Mouse (Mus musculus) limb, embryonic 14.5 days (tissue): ENCODE data around the gene Sycp2l. TPM values are rescaled to one million over a fixed set of nuclear protein-coding genes. Genes with fewer than 3 reads are reported as not detected.

ENCODE experiments used
- ATAC-seq: fragments of 200-750 bp; cut with Nextera tagmentation; 2 replicates; pipeline ENCODE4 v1.8.0; 2017; ENCODE audit warnings: low read depth, moderate number of reproducible peaks, moderate TSS enrichment; ENCODE audit not compliant: low FRiP score
- DNase-seq: peaks from one replicate; pipeline ENCODE4 v3.0.0-alpha.2; 2015; ENCODE audit warnings: low spot score
- H3K27ac ChIP-seq: fragments of 300-500 bp; sonication (generic); replicated peaks from 2 replicates; pipeline ENCODE4 v1.5.1; 2014; ENCODE audit warnings: low read depth, mild to moderate bottlenecking, low read length, moderate library complexity, mixed read lengths
- H3K27me3 ChIP-seq: fragments of 300-500 bp; sonication (generic); 2 replicates; pipeline ENCODE4 v1.6.1; 2014; ENCODE audit warnings: low read length, mixed read lengths; ENCODE audit not compliant: control insufficient read depth, insufficient read depth
- H3K36me3 ChIP-seq: fragments of 300-500 bp; sonication (generic); 2 replicates; pipeline ENCODE4 v1.6.1; 2014; ENCODE audit warnings: mild to moderate bottlenecking, low read length, moderate library complexity, mixed read lengths; ENCODE audit not compliant: control insufficient read depth, insufficient read depth
- H3K4me1 ChIP-seq: fragments of 300-500 bp; sonication (generic); 2 replicates; pipeline ENCODE4 v1.6.1; 2014; ENCODE audit warnings: antibody characterized with exemption, low read length, mixed read lengths; ENCODE audit not compliant: control insufficient read depth, insufficient read depth
- H3K4me2 ChIP-seq: fragments of 300-500 bp; sonication (generic); replicated peaks from 2 replicates; pipeline ENCODE4 v1.6.1; 2014; ENCODE audit warnings: low read depth, mild to moderate bottlenecking, low read length, moderate library complexity; ENCODE audit not compliant: severe bottlenecking
- H3K4me3 ChIP-seq: fragments of 300-500 bp; sonication (generic); replicated peaks from 2 replicates; pipeline ENCODE4 v1.5.1; 2014; ENCODE audit warnings: low read length
- H3K9ac ChIP-seq: fragments of 300-500 bp; sonication (generic); 2 replicates; pipeline ENCODE4 v1.6.1; 2014; ENCODE audit warnings: mild to moderate bottlenecking, low read depth, low read length, moderate library complexity; ENCODE audit not compliant: severe bottlenecking
- H3K9me3 ChIP-seq: fragments of 300-500 bp; sonication (generic); 2 replicates; pipeline ENCODE4 v1.6.1; 2016; ENCODE audit warnings: low read length; ENCODE audit not compliant: control insufficient read depth
- POLR2A ChIP-seq: fragments of 200-500 bp; IDR thresholded peaks from 2 replicates; pipeline ENCODE4 v1.8.0; 2012; ENCODE audit warnings: inconsistent platforms, mild to moderate bottlenecking, moderate library complexity, borderline replicate concordance; ENCODE audit not compliant: insufficient read depth, insufficient read length; ENCODE audit errors: extremely low read depth
- WGBS: fragments of 180-500 bp; shearing (Covaris S2); extraction: QIAGEN DNeasy Blood & Tissue Kit; methylation state at CpG from one replicate; pipeline ENCODE4 v1.1.7; 2014; 5-methylcytosine and 5-hydroxymethylcytosine counted together
- polyA plus RNA-seq, 2 experiments: library from polyadenylated mRNA; depleted of rRNA in 1 of 2; stranded (reverse) in 1 of 2; unstranded in 1 of 2; fragments of >200 nt; fragmentation: Nextera tagmentation in 1 of 2; extraction: Ambion mirVana in 1 of 2; gene quantifications; 2 replicates each; pipeline versions ENCODE4 v1.2.1 to v1.2.3; 2012 to 2014

Sycp2l gene
- polyA plus RNA-seq, 2 experiments, result not detected

DNA sequence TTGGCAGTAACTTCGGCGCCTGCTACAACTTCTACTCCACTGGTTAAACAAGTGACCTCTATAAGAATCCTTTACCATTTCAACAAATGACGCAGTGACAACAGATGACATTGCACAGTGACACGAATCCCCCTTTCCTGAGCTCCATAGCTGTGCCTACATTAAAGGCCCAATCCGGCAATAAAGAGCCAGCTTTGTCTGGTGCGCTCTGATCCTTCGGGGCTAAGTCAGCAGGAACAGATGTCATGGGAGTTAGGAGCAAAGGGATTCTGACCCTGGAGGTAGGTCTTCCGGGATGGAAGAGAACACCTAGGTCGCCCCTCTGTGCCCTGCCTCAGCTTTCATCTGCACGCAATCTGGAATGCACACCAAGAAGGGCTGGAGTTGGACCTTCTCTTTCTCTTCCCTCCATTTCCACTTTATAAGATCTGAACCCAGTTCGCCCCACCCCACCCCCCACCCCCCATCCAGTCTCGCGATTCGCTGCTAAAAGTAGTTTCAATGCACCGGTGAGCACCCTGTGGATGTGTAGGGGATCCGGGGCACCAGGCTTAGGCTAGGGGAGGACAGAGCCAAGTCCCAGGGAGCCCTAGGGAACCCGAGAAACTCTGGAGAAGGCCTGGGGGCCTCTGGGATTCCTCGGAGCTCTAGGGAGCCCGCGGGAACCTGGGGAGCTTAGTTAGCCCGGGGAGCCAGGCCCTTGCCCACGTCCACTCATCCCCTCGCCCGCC is 35.3 kb upstream of the Sycp2l start:
- TF ChIP-seq POLR2A, result no peak
- peak; percentile 22; the same call in 1 of the 2 replicates for ATAC-seq
- no peak overlapping the region for H3K27ac ChIP-seq

DNA sequence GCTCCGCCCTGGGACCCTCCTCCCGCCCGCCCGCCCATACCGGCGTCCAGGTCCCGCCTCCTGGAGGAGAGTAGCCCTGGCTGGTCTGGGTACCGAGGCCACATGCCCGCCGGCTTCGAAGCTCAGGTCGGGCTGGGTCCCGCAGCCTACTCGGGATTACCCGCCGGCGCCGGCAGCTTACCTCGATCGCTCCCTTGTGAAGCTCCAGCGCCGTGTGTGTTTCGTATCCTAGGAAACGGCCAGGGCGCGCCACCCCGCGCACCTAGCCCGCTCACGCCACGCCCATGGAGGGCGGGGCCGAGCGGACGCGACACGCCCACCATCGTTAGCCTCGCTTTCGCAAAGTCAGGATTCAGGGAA is 34.7 kb upstream of the Sycp2l start, which contains the start of gene Mak:
Mak (minus strand) TSS at position 286 of the 360 bp plus-strand sequence.
- H3K4me1 ChIP-seq, result peaks cover 9% of the 10 kb centered on the region; the same call in 1 of the 2 replicates
- peak within 1 kb of the TSS; percentile 84 for H3K4me2 ChIP-seq
- H3K9ac ChIP-seq, result peak within 1 kb of the TSS; percentile 60
- ATAC-seq (peak; percentile 92), DNase-seq (peak; percentile 75)
- WGBS, result under 1% methylated on average over 35 of the region's 40 CpGs
- peak within 1 kb of the TSS; percentile 50 for H3K4me3 ChIP-seq
- H3K27me3 ChIP-seq, result 0 out of 2 replicates have a peak, but pooled peaks cover 8% of the 10 kb centered on the region
- no peaks in the 10 kb centered on the region for H3K9me3 ChIP-seq
- no peak for TF ChIP-seq POLR2A
- H3K36me3 ChIP-seq, result no peaks in the 10 kb centered on the region
- H3K27ac ChIP-seq, result no peak within 1 kb of the TSS

More for the DNA sequence above, 35.3 kb upstream of the Sycp2l start:
- Histone ChIP-seq H3K4me1 (peaks cover 9% of the 10 kb centered on the region; the same call in 1 of the 2 replicates), H3K4me3 (peak overlapping the region; percentile 50), H3K27me3 (0 out of 2 replicates have a peak, but pooled peaks cover 8% of the 10 kb centered on the region), H3K4me2 (peak overlapping the region; percentile 84), H3K9me3 (no peaks in the 10 kb centered on the region), H3K9ac (peak overlapping the region; percentile 60), H3K36me3 (no peaks in the 10 kb centered on the region)
- WGBS, result 6% methylated on average over 20 of the region's 24 CpGs
- no peak for DNase-seq

DNA sequence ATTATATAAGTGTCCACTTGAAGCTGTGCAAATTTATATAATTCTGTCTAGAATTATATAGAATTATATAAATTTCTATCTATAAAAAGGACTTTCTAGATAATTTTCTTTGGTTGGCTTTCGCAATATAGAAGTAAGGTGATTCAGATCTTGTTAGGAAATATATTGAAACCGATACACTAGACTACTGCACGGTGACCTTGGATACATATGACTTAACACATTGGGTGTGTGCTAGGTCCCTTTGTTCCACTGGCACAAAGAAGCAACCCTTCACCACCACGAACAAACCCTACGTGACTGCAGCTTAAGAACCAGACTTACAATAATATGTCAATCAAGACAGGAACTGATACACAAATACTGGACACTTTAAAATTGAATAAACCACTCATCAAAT is 34.2 kb upstream of the Sycp2l start:
- no peak overlapping the region for H3K27ac ChIP-seq
- no peak for TF ChIP-seq POLR2A
- no peak overlapping the region for H3K4me3 ChIP-seq
- H3K4me1 ChIP-seq, result peaks cover 9% of the 10 kb centered on the region; the same call in 1 of the 2 replicates
- H3K4me2 ChIP-seq, result no peak overlapping the region; the same call in 1 of the 2 replicates
- ATAC-seq, result no peak
- H3K9ac ChIP-seq, result no peak overlapping the region
- no peaks in the 10 kb centered on the region for H3K9me3 ChIP-seq
- WGBS, result 69% methylated on average over 5 of the region's 5 CpGs
- no peaks in the 10 kb centered on the region for H3K36me3 ChIP-seq
- no peak for DNase-seq
- H3K27me3 ChIP-seq, result 0 out of 2 replicates have a peak, but pooled peaks cover 8% of the 10 kb centered on the region

DNA sequence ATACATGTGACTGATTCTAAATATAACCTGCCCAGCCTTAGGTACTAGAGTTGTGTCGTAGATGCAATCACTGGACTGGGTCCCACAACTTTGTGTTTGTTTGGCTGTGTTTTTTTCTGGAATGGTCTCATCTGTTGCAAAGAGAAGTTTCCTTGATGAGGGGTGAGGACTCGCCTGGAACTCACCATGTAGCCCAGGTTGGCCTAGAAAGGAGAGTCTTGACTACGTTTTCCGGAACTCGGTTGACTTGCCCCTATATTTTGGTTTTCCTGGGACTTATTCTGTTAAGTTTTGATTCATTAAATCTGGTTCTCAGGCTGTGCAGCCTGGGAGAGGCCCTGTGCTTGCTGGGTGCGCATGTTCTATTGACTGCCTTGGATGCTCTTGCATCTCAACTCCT is 33.4 kb upstream of the Sycp2l start:
- no peak for DNase-seq
- Histone ChIP-seq H3K9ac (no peak overlapping the region), H3K4me2 (no peak overlapping the region), H3K36me3 (no peaks in the 10 kb centered on the region), H3K4me1 (peaks cover 9% of the 10 kb centered on the region; the same call in 1 of the 2 replicates), H3K4me3 (no peak overlapping the region), H3K27me3 (0 out of 2 replicates have a peak, but pooled peaks cover 8% of the 10 kb centered on the region), H3K9me3 (no peaks in the 10 kb centered on the region), H3K27ac (no peak overlapping the region)
- 92% methylated on average over 6 of the region's 6 CpGs for WGBS
- TF ChIP-seq POLR2A, result no peak
- no peak for ATAC-seq

DNA sequence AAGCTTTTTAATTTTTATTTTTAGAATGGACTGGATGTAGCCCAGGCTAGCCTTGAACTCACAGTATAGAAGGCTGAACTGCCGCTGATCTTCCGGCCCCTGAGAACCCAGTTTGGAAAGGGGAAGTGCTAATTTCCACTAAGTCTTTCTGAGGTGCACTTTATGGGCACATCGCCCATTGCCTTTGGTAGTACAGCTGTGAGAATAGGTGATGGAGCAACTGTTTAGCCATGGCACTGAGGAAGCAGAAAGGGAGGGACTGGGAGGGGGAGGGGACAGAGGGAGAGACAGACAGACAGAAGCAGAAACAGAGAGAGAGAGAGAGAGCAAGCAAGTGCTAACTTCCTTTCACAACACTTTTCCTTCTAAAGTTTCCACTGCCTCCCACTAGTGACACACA is 29.6 kb upstream of the Sycp2l start:
- DNase-seq, result no peak
- Histone ChIP-seq H3K4me1 (no peaks in the 10 kb centered on the region), H3K27ac (no peak overlapping the region), H3K9me3 (no peaks in the 10 kb centered on the region), H3K4me2 (no peak overlapping the region), H3K27me3 (no peaks in the 10 kb centered on the region), H3K36me3 (no peaks in the 10 kb centered on the region), H3K9ac (no peak overlapping the region), H3K4me3 (no peak overlapping the region)
- 90% methylated on average over 3 of the region's 3 CpGs for WGBS
- TF ChIP-seq POLR2A, result no peak
- no peak for ATAC-seq
